Mouse (Mus musculus): ENCODE measurements around the gene Gls2. TPM values are rescaled to one million over a fixed set of nuclear protein-coding genes. Genes with fewer than 3 reads are reported as not detected.
A peak's percentile ranks its signal among the peaks of the same experiment; 100 is the strongest.
"Not testable (repeated sequence)": the region's sequence is repeated elsewhere in the genome, so short reads cannot be mapped to it uniquely, and the experiment has no call there.

Gene Gls2
- 0.38 and 0.79 TPM in 2 replicates for total RNA-seq (2017)

GRCm38 (mm10) chr10:128194024-128194550 is at the start of gene Gls2:
TSS of gene Gls2 (plus strand) at chr10:128194457.
- peak; percentile 97 to 98 for ATAC-seq (replicated peaks in 1 of 2; ENCODE audit: insufficient read depth in 1 of 2, low FRiP score in 2 of 2, low TSS enrichment in 1 of 2, low read depth in 1 of 2, poor library complexity in 2 of 2, severe bottlenecking in 2 of 2)

- ATAC-seq (replicated peaks in 1 of 2; ENCODE audit: insufficient read depth in 1 of 2, low FRiP score in 2 of 2, low TSS enrichment in 1 of 2, low read depth in 1 of 2, poor library complexity in 2 of 2, severe bottlenecking in 2 of 2), result no peak
Measured at GRCm38 (mm10) chr10:128144961-128145360, 49.3 kb upstream of the Gls2 start.

- no peak for ATAC-seq (replicated peaks in 1 of 2; ENCODE audit: insufficient read depth in 1 of 2, low FRiP score in 2 of 2, low TSS enrichment in 1 of 2, low read depth in 1 of 2, poor library complexity in 2 of 2, severe bottlenecking in 2 of 2)
Measured at GRCm38 (mm10) chr10:128148789-128149365, 45.4 kb upstream of the Gls2 start.

GRCm38 (mm10) chr10:128149592-128149991 is 44.7 kb upstream of the Gls2 start:
- peak; percentile 95 to 98 for ATAC-seq (replicated peaks in 1 of 2; ENCODE audit: insufficient read depth in 1 of 2, low FRiP score in 2 of 2, low TSS enrichment in 1 of 2, low read depth in 1 of 2, poor library complexity in 2 of 2, severe bottlenecking in 2 of 2)

GRCm38 (mm10) chr10:128150941-128151340 is 43.3 kb upstream of the Gls2 start:
- ATAC-seq (replicated peaks in 1 of 2; ENCODE audit: insufficient read depth in 1 of 2, low FRiP score in 2 of 2, low TSS enrichment in 1 of 2, low read depth in 1 of 2, poor library complexity in 2 of 2, severe bottlenecking in 2 of 2), result no peak

GRCm38 (mm10) chr10:128153978-128154377 is 40.3 kb upstream of the Gls2 start:
- ATAC-seq (replicated peaks in 1 of 2; ENCODE audit: insufficient read depth in 1 of 2, low FRiP score in 2 of 2, low TSS enrichment in 1 of 2, low read depth in 1 of 2, poor library complexity in 2 of 2, severe bottlenecking in 2 of 2), result no peak

- ATAC-seq (replicated peaks in 1 of 2; ENCODE audit: insufficient read depth in 1 of 2, low FRiP score in 2 of 2, low TSS enrichment in 1 of 2, low read depth in 1 of 2, poor library complexity in 2 of 2, severe bottlenecking in 2 of 2), result not testable (repeated sequence)
Measured at GRCm38 (mm10) chr10:128165726-128166125, 28.5 kb upstream of the Gls2 start.

GRCm38 (mm10) chr10:128167091-128167490 is 27.2 kb upstream of the Gls2 start:
- ATAC-seq (replicated peaks in 1 of 2; ENCODE audit: insufficient read depth in 1 of 2, low FRiP score in 2 of 2, low TSS enrichment in 1 of 2, low read depth in 1 of 2, poor library complexity in 2 of 2, severe bottlenecking in 2 of 2), result no peak

GRCm38 (mm10) chr10:128171348-128171747 is 22.9 kb upstream of the Gls2 start:
- not testable (repeated sequence) for ATAC-seq (replicated peaks in 1 of 2; ENCODE audit: insufficient read depth in 1 of 2, low FRiP score in 2 of 2, low TSS enrichment in 1 of 2, low read depth in 1 of 2, poor library complexity in 2 of 2, severe bottlenecking in 2 of 2)

GRCm38 (mm10) chr10:128175302-128175701 is 19.0 kb upstream of the Gls2 start:
- no peak for ATAC-seq (replicated peaks in 1 of 2; ENCODE audit: insufficient read depth in 1 of 2, low FRiP score in 2 of 2, low TSS enrichment in 1 of 2, low read depth in 1 of 2, poor library complexity in 2 of 2, severe bottlenecking in 2 of 2)

- peak; percentile 95 to 97 for ATAC-seq (replicated peaks in 1 of 2; ENCODE audit: insufficient read depth in 1 of 2, low FRiP score in 2 of 2, low TSS enrichment in 1 of 2, low read depth in 1 of 2, poor library complexity in 2 of 2, severe bottlenecking in 2 of 2)
Measured at GRCm38 (mm10) chr10:128175996-128176755, 18.1 kb upstream of the Gls2 start.

GRCm38 (mm10) chr10:128177316-128177715 is 16.9 kb upstream of the Gls2 start:
- no peak for ATAC-seq (replicated peaks in 1 of 2; ENCODE audit: insufficient read depth in 1 of 2, low FRiP score in 2 of 2, low TSS enrichment in 1 of 2, low read depth in 1 of 2, poor library complexity in 2 of 2, severe bottlenecking in 2 of 2)

GRCm38 (mm10) chr10:128179989-128180388 is 14.3 kb upstream of the Gls2 start, which contains the start of gene Rbms2:
TSS of gene Rbms2 (minus strand) at chr10:128180297.
- no peak for ATAC-seq (replicated peaks in 1 of 2; ENCODE audit: insufficient read depth in 1 of 2, low FRiP score in 2 of 2, low TSS enrichment in 1 of 2, low read depth in 1 of 2, poor library complexity in 2 of 2, severe bottlenecking in 2 of 2)

GRCm38 (mm10) chr10:128184296-128184695 is 10.0 kb upstream of the Gls2 start:
- no peak for ATAC-seq (replicated peaks in 1 of 2; ENCODE audit: insufficient read depth in 1 of 2, low FRiP score in 2 of 2, low TSS enrichment in 1 of 2, low read depth in 1 of 2, poor library complexity in 2 of 2, severe bottlenecking in 2 of 2)

GRCm38 (mm10) chr10:128185277-128185940 is 8.8 kb upstream of the Gls2 start:
- no peak for ATAC-seq (replicated peaks in 1 of 2; ENCODE audit: insufficient read depth in 1 of 2, low FRiP score in 2 of 2, low TSS enrichment in 1 of 2, low read depth in 1 of 2, poor library complexity in 2 of 2, severe bottlenecking in 2 of 2)

- peak; percentile 72 to 87; a peak in 3 of 4 replicates for ATAC-seq (replicated peaks in 1 of 2; ENCODE audit: insufficient read depth in 1 of 2, low FRiP score in 2 of 2, low TSS enrichment in 1 of 2, low read depth in 1 of 2, poor library complexity in 2 of 2, severe bottlenecking in 2 of 2)
Measured at GRCm38 (mm10) chr10:128185959-128186358, 8.3 kb upstream of the Gls2 start.

- ATAC-seq (replicated peaks in 1 of 2; ENCODE audit: insufficient read depth in 1 of 2, low FRiP score in 2 of 2, low TSS enrichment in 1 of 2, low read depth in 1 of 2, poor library complexity in 2 of 2, severe bottlenecking in 2 of 2), result no peak
Measured at GRCm38 (mm10) chr10:128187181-128187605, 7.1 kb upstream of the Gls2 start.
